Mouse (Mus musculus) heart, adult 2 months (tissue): ENCODE results near the gene Gcn1l1. TPM values are rescaled to one million over a fixed set of nuclear protein-coding genes. Genes with fewer than 3 reads are reported as not detected.
A peak's percentile ranks its signal among the peaks of the same experiment; 100 is the strongest.

Source experiments
- DNase-seq, 2 experiments: peaks; one replicate each; pipeline ENCODE4 v3.0.0; 2021
- H3K27ac ChIP-seq: fragments of 200-600 bp; 2 replicates; pipeline ENCODE4 v1.8.1; 2022
- H3K27me3 ChIP-seq: fragments of 200-500 bp; 2 replicates; pipeline ENCODE4 v1.6.1; 2012; ENCODE audit warnings: mild to moderate bottlenecking, low read length, inconsistent platforms, mixed read lengths; ENCODE audit not compliant: control insufficient read depth, insufficient read depth
- H3K36me3 ChIP-seq: fragments of 200-500 bp; 2 replicates; pipeline ENCODE4 v1.6.1; 2012; ENCODE audit warnings: low read length, inconsistent platforms; ENCODE audit not compliant: control insufficient read depth, insufficient read depth
- H3K4me1 ChIP-seq: fragments of 200-500 bp; 2 replicates; pipeline ENCODE4 v1.6.1; 2011; ENCODE audit warnings: low read length; ENCODE audit not compliant: control insufficient read depth, insufficient read depth
- H3K4me3 ChIP-seq: fragments of 200-600 bp; 2 replicates; pipeline ENCODE4 v1.8.1; 2022
- H3K79me2 ChIP-seq: fragments of 200-500 bp; replicated peaks from 2 replicates; pipeline ENCODE4 v1.6.1; 2012; ENCODE audit warnings: mild to moderate bottlenecking, inconsistent platforms, low read length, moderate library complexity, mixed read lengths; ENCODE audit not compliant: control insufficient read depth, insufficient read depth
- H3K9ac ChIP-seq: fragments of 200-500 bp; 2 replicates; pipeline ENCODE4 v1.6.1; 2012; ENCODE audit warnings: low read depth, mild to moderate bottlenecking, control low read depth, inconsistent platforms, low read length, mixed read lengths
- CTCF ChIP-seq: fragments of 200-600 bp; IDR thresholded peaks from 2 replicates; pipeline ENCODE4 v1.8.1; 2022; ENCODE audit warnings: antibody characterized with exemption, mild to moderate bottlenecking, moderate library complexity
- EP300 ChIP-seq: fragments of 200-500 bp; IDR thresholded peaks from 2 replicates; pipeline ENCODE4 v1.6.1; 2011; ENCODE audit warnings: low read depth, low read length, control low read depth; ENCODE audit not compliant: insufficient read depth
- POLR2A ChIP-seq: fragments of 200-500 bp; IDR thresholded peaks from 2 replicates; pipeline ENCODE4 v1.6.1; 2011; ENCODE audit warnings: mild to moderate bottlenecking, low read depth, low read length, control low read depth; ENCODE audit not compliant: insufficient read depth
- WGBS: fragments of 180-500 bp; shearing (Covaris S2); methylation state at CpG from one replicate; pipeline ENCODE4 v1.1.7; 2018; 5-methylcytosine and 5-hydroxymethylcytosine counted together
- intact Hi-C: fragments of 180-260 bp; cut with DNase I; formaldehyde crosslinking; loops from one replicate; pipeline ENCODE4 v1.15.1; 2025
- polyA plus RNA-seq: library from polyadenylated mRNA; depleted of rRNA; stranded (reverse); fragments of >200 nt; gene quantifications from 2 replicates; pipeline ENCODE4 v1.2.3, GENCODE M21; 2012
- total RNA-seq, 2 experiments: library from RNA; stranded (reverse); gene quantifications; 2 replicates each; pipeline ENCODE4 v1.2.3; 2021

The Gcn1l1 gene
- total and polyA plus RNA-seq, 3 experiments: 21.5 to 40.1 (median 34.2) TPM

GRCm38 (mm10) chr5:115556217-115556616 is 8.8 kb upstream of the Gcn1l1 start:
- H3K27ac ChIP-seq: no peak overlapping the region

GRCm38 (mm10) chr5:115558182-115558794 is 6.8 kb upstream of the Gcn1l1 start:
- Histone ChIP-seq H3K9ac (no peak overlapping the region), H3K4me3 (no peak overlapping the region), H3K27me3 (no peaks in the 10 kb centered on the region), H3K27ac (no peak overlapping the region), H3K79me2 (no peaks in the 10 kb centered on the region; the same call in 1 of the 2 replicates), H3K36me3 (peaks cover 8% of the 10 kb centered on the region; the same call in 1 of the 2 replicates), H3K4me1 (no peaks in the 10 kb centered on the region; the same call in 1 of the 2 replicates)
- WGBS: 86% methylated on average over 14 of the region's 14 CpGs
- DNase-seq: no peak
- TF ChIP-seq CTCF: no peak
- TF ChIP-seq POLR2A: no peak
- TF ChIP-seq EP300: no peak
- intact Hi-C loops: loop anchor here (10.0 kb wide), 1 partner anchor 213 kb away; the partner anchor contains the start of genes Cox6a1, Gatc and Triap1

More at GRCm38 (mm10) chr5:115556217-115556616, 8.8 kb upstream of the Gcn1l1 start:
- no peaks in the 10 kb centered on the region; the same call in 1 of the 2 replicates for H3K79me2 ChIP-seq
- TF ChIP-seq POLR2A: no peak
- peak; percentile 74; the same call in 1 of the 2 replicates for TF ChIP-seq EP300
- peak; percentile 98 for TF ChIP-seq CTCF
- no peaks in the 10 kb centered on the region for H3K27me3 ChIP-seq
- intact Hi-C loops: loop anchor here (1.0 to 10.0 kb wide), 3 partner anchors 15 to 211 kb away; partner anchors contain the start of genes Cox6a1, Gatc and Triap1
- no peak overlapping the region for H3K4me3 ChIP-seq
- H3K9ac ChIP-seq: no peak overlapping the region
- 7% methylated on average over 8 of the region's 8 CpGs for WGBS
- peak; percentile 63 to 67 for DNase-seq
- no peaks in the 10 kb centered on the region; the same call in 1 of the 2 replicates for H3K4me1 ChIP-seq
- H3K36me3 ChIP-seq: peaks cover 6% of the 10 kb centered on the region; the same call in 1 of the 2 replicates

GRCm38 (mm10) chr5:115559237-115560101 is 5.6 kb upstream of the Gcn1l1 start, which contains the start of gene Rplp0:
Gene Rplp0 (plus strand): TSS chr5:115559467.
- DNase-seq: peak; percentile 100
- Histone ChIP-seq H3K4me3 (peak within 1 kb of the TSS; percentile 79), H3K27me3 (no peaks in the 10 kb centered on the region), H3K79me2 (no peaks in the 10 kb centered on the region; the same call in 1 of the 2 replicates), H3K36me3 (peaks cover 9% of the 10 kb centered on the region; the same call in 1 of the 2 replicates), H3K4me1 (no peaks in the 10 kb centered on the region; the same call in 1 of the 2 replicates), H3K9ac (peak within 1 kb of the TSS; percentile 96), H3K27ac (peak within 1 kb of the TSS; percentile 83)
- intact Hi-C loops: loop anchor here (10.0 kb wide), 1 partner anchor 215 kb away; the partner anchor contains the start of genes Cox6a1, Gatc and Triap1
- WGBS: under 1% methylated on average over 71 of the region's 78 CpGs
- TF ChIP-seq CTCF (peak; percentile 98; the same call in 1 of the 2 replicates), EP300 (peak; percentile 53; the same call in 1 of the 2 replicates), POLR2A (peak; percentile 100)

- peaks cover 9% of the 10 kb centered on the region; the same call in 1 of the 2 replicates for H3K36me3 ChIP-seq
- no peak overlapping the region for H3K9ac ChIP-seq
- TF ChIP-seq CTCF (no peak), EP300 (no peak), POLR2A (no peak)
- intact Hi-C loops: no loop called here
- peaks cover 2% of the 10 kb centered on the region for H3K4me1 ChIP-seq
- WGBS: 43% methylated on average over 13 of the region's 13 CpGs
- H3K27ac ChIP-seq: no peak overlapping the region
- no peak for DNase-seq
- peaks cover 3% of the 10 kb centered on the region for H3K79me2 ChIP-seq
- H3K4me3 ChIP-seq: peak overlapping the region; percentile 79
- no peaks in the 10 kb centered on the region for H3K27me3 ChIP-seq
These were observed 4.6 kb upstream of the Gcn1l1 start for GRCm38 (mm10) chr5:115560336-115560905.

- Histone ChIP-seq H3K79me2 (peaks cover 4% of the 10 kb centered on the region), H3K36me3 (peaks cover 9% of the 10 kb centered on the region; the same call in 1 of the 2 replicates), H3K27ac (no peak overlapping the region), H3K4me1 (peaks cover 5% of the 10 kb centered on the region), H3K9ac (no peak overlapping the region), H3K4me3 (no peak overlapping the region; the same call in 1 of the 2 replicates), H3K27me3 (no peaks in the 10 kb centered on the region)
- 59% methylated on average over 5 of the region's 5 CpGs for WGBS
- intact Hi-C loops: no loop called here
- DNase-seq: no peak
- TF ChIP-seq CTCF (no peak), EP300 (no peak), POLR2A (no peak)
These were observed 1.1 kb upstream of the Gcn1l1 start for GRCm38 (mm10) chr5:115563771-115564585.
